Mouse (Mus musculus) lung, embryonic 16.5 days (tissue): Measurements from ENCODE around the gene Pelp1. TPM values are rescaled to one million over a fixed set of nuclear protein-coding genes. Genes with fewer than 3 reads are reported as not detected.

ENCODE experiments used
- ATAC-seq: fragments of 200-750 bp; cut with Nextera tagmentation; 2 replicates; pipeline ENCODE4 v1.8.0; 2017; ENCODE audit warnings: low read depth, mild to moderate bottlenecking, moderate library complexity
- H3K27ac ChIP-seq: fragments of 300-500 bp; sonication (generic); 2 replicates; pipeline ENCODE4 v1.5.1; 2014; ENCODE audit warnings: mild to moderate bottlenecking, control low read depth, low read length
- H3K27me3 ChIP-seq: fragments of 300-500 bp; sonication (generic); 2 replicates; pipeline ENCODE4 v1.6.1; 2014; ENCODE audit warnings: low read depth, low read length, mixed read lengths; ENCODE audit not compliant: control insufficient read depth, insufficient read depth
- H3K36me3 ChIP-seq: fragments of 300-500 bp; sonication (generic); 2 replicates; pipeline ENCODE4 v1.6.1; 2014; ENCODE audit warnings: low read length; ENCODE audit not compliant: control insufficient read depth, insufficient read depth
- H3K4me1 ChIP-seq: fragments of 300-500 bp; sonication (generic); replicated peaks from 2 replicates; pipeline ENCODE4 v1.6.1; 2014; ENCODE audit warnings: low read length, mixed read lengths; ENCODE audit not compliant: control insufficient read depth, insufficient read depth
- H3K4me2 ChIP-seq: fragments of 300-500 bp; sonication (generic); 2 replicates; pipeline ENCODE4 v1.6.1; 2014; ENCODE audit warnings: low read depth, low read length, control low read depth
- H3K4me3 ChIP-seq: fragments of 300-500 bp; sonication (generic); 2 replicates; pipeline ENCODE4 v1.5.1; 2014; ENCODE audit warnings: mild to moderate bottlenecking, low read length, control low read depth
- H3K9ac ChIP-seq: fragments of 300-500 bp; sonication (generic); 2 replicates; pipeline ENCODE4 v1.6.1; 2014; ENCODE audit warnings: low read length, control low read depth
- H3K9me3 ChIP-seq: fragments of 300-500 bp; sonication (generic); 2 replicates; pipeline ENCODE4 v1.6.1; 2016; ENCODE audit warnings: low read length; ENCODE audit not compliant: control insufficient read depth
- WGBS: fragments of 180-500 bp; shearing (Covaris S2); extraction: QIAGEN DNeasy Blood & Tissue Kit; methylation state at CpG from one replicate; pipeline ENCODE4 v1.1.7; 2014; 5-methylcytosine and 5-hydroxymethylcytosine counted together
- polyA plus RNA-seq: library from polyadenylated mRNA; unstranded; fragments of >200 nt; fragmentation: Nextera tagmentation; extraction: Ambion mirVana; gene quantifications from 2 replicates; pipeline ENCODE4 v1.2.1, GENCODE M21; 2015

Pelp1 gene
- polyA plus RNA-seq, 1 experiment from 2014 or later: 37.3 TPM

GRCm38 (mm10) chr11:70389421-70389820, 20.4 kb downstream of the Pelp1 start:
- Histone ChIP-seq H3K9me3 (no peaks in the 10 kb centered on the region), H3K4me1 (no peaks in the 10 kb centered on the region), H3K9ac (no peak overlapping the region), H3K27me3 (no peaks in the 10 kb centered on the region), H3K4me3 (no peak overlapping the region), H3K36me3 (peaks cover 18% of the 10 kb centered on the region), H3K27ac (no peak overlapping the region), H3K4me2 (no peak overlapping the region)
- no peak for ATAC-seq
- 79% methylated on average over 5 of the region's 5 CpGs for WGBS

- no peaks in the 10 kb centered on the region for H3K9me3 ChIP-seq
- H3K36me3 ChIP-seq: peaks cover 6% of the 10 kb centered on the region
- H3K27me3 ChIP-seq: no peaks in the 10 kb centered on the region
- no peak overlapping the region for H3K27ac ChIP-seq
- H3K9ac ChIP-seq: no peak overlapping the region
- WGBS: 81% methylated on average over 5 of the region's 5 CpGs
- H3K4me1 ChIP-seq: no peaks in the 10 kb centered on the region
- H3K4me2 ChIP-seq: no peak overlapping the region
- no peak for ATAC-seq
- no peak overlapping the region for H3K4me3 ChIP-seq
Observed at GRCm38 (mm10) chr11:70387436-70387835, 22.4 kb downstream of the Pelp1 start.

GRCm38 (mm10) chr11:70384136-70384535, 25.7 kb downstream of the Pelp1 start:
- Histone ChIP-seq H3K9ac (no peak overlapping the region), H3K27ac (no peak overlapping the region), H3K9me3 (no peaks in the 10 kb centered on the region), H3K4me3 (no peak overlapping the region), H3K4me2 (no peak overlapping the region), H3K36me3 (no peaks in the 10 kb centered on the region), H3K4me1 (no peaks in the 10 kb centered on the region), H3K27me3 (no peaks in the 10 kb centered on the region)
- no peak for ATAC-seq
- 82% methylated on average over 3 of the region's 3 CpGs for WGBS

- no peak overlapping the region for H3K27ac ChIP-seq
- H3K4me3 ChIP-seq: no peak overlapping the region
- H3K36me3 ChIP-seq: no peaks in the 10 kb centered on the region
- WGBS: 56% methylated on average over 2 of the region's 2 CpGs
- ATAC-seq: no peak
- no peak overlapping the region for H3K9ac ChIP-seq
- no peaks in the 10 kb centered on the region for H3K9me3 ChIP-seq
- no peak overlapping the region for H3K4me2 ChIP-seq
- no peaks in the 10 kb centered on the region for H3K4me1 ChIP-seq
- H3K27me3 ChIP-seq: no peaks in the 10 kb centered on the region; the same call in 1 of the 2 replicates
Observed at GRCm38 (mm10) chr11:70381330-70381729, 28.5 kb downstream of the Pelp1 start.

GRCm38 (mm10) chr11:70380478-70381005, 29.3 kb downstream of the Pelp1 start:
- no peak overlapping the region for H3K9ac ChIP-seq
- 64% methylated on average over 1 of the region's 1 CpGs for WGBS
- H3K27me3 ChIP-seq: no peaks in the 10 kb centered on the region; the same call in 1 of the 2 replicates
- no peak for ATAC-seq
- H3K36me3 ChIP-seq: no peaks in the 10 kb centered on the region
- H3K9me3 ChIP-seq: no peaks in the 10 kb centered on the region
- H3K27ac ChIP-seq: no peak overlapping the region
- no peaks in the 10 kb centered on the region for H3K4me1 ChIP-seq
- H3K4me3 ChIP-seq: no peak overlapping the region
- no peak overlapping the region for H3K4me2 ChIP-seq

GRCm38 (mm10) chr11:70376054-70376453, 33.8 kb downstream of the Pelp1 start:
- Histone ChIP-seq H3K27ac (no peak overlapping the region), H3K4me1 (no peaks in the 10 kb centered on the region), H3K4me3 (no peak overlapping the region), H3K36me3 (no peaks in the 10 kb centered on the region), H3K9me3 (no peaks in the 10 kb centered on the region), H3K27me3 (no peaks in the 10 kb centered on the region; the same call in 1 of the 2 replicates), H3K4me2 (no peak overlapping the region), H3K9ac (no peak overlapping the region)
- 74% methylated on average over 6 of the region's 6 CpGs for WGBS
- no peak for ATAC-seq

GRCm38 (mm10) chr11:70374302-70374701, 35.5 kb downstream of the Pelp1 start:
- WGBS: 63% methylated on average over 3 of the region's 3 CpGs
- H3K27ac ChIP-seq: no peak overlapping the region

GRCm38 (mm10) chr11:70372849-70373557, 36.8 kb downstream of the Pelp1 start:
- no peaks in the 10 kb centered on the region for H3K4me1 ChIP-seq
- H3K27ac ChIP-seq: no peak overlapping the region
- ATAC-seq: no peak
- H3K36me3 ChIP-seq: no peaks in the 10 kb centered on the region
- no peaks in the 10 kb centered on the region for H3K9me3 ChIP-seq
- no peak overlapping the region for H3K4me2 ChIP-seq
- H3K4me3 ChIP-seq: no peak overlapping the region
- no peaks in the 10 kb centered on the region; the same call in 1 of the 2 replicates for H3K27me3 ChIP-seq
- WGBS: 57% methylated on average over 7 of the region's 7 CpGs
- no peak overlapping the region for H3K9ac ChIP-seq

More at GRCm38 (mm10) chr11:70374302-70374701, 35.5 kb downstream of the Pelp1 start:
- no peaks in the 10 kb centered on the region; the same call in 1 of the 2 replicates for H3K27me3 ChIP-seq
- H3K36me3 ChIP-seq: no peaks in the 10 kb centered on the region
- no peak overlapping the region for H3K4me2 ChIP-seq
- ATAC-seq: no peak
- no peak overlapping the region for H3K4me3 ChIP-seq
- H3K9me3 ChIP-seq: no peaks in the 10 kb centered on the region
- H3K4me1 ChIP-seq: no peaks in the 10 kb centered on the region
- H3K9ac ChIP-seq: no peak overlapping the region

- Histone ChIP-seq H3K36me3 (no peaks in the 10 kb centered on the region), H3K4me1 (no peaks in the 10 kb centered on the region), H3K9me3 (no peaks in the 10 kb centered on the region), H3K27ac (no peak overlapping the region), H3K27me3 (no peaks in the 10 kb centered on the region), H3K4me3 (no peak overlapping the region), H3K4me2 (no peak overlapping the region), H3K9ac (no peak overlapping the region)
- no peak for ATAC-seq
Observed at GRCm38 (mm10) chr11:70372396-70372795, 37.4 kb downstream of the Pelp1 start.
